Mouse (Mus musculus) embryonic facial prominence, embryonic 11.5 days (tissue): ENCODE measurements at regions not wholly inside any gene's neighbourhood (a gene's known extent, or its start where the extent isn't known, plus 50 kb on each side); places are given as distances from the start of the nearest gene placed in this dataset.
A peak's percentile ranks its signal among the peaks of the same experiment; 100 is the strongest.

Experiments used
- ATAC-seq: fragments of 200-750 bp; cut with Nextera tagmentation; replicated peaks from 2 replicates; pipeline ENCODE4 v1.8.0; 2017; ENCODE audit warnings: low read depth; ENCODE audit not compliant: insufficient number of reproducible peaks, low FRiP score, low TSS enrichment
- DNase-seq: peaks from one replicate; pipeline ENCODE4 v3.0.0-alpha.2; 2015; ENCODE audit warnings: low spot score
- H3K27ac ChIP-seq: fragments of 300-500 bp; sonication (generic); replicated peaks from 2 replicates; pipeline ENCODE4 v1.5.1; 2014; ENCODE audit warnings: mild to moderate bottlenecking, low read depth, low read length, control low read depth
- H3K27me3 ChIP-seq: fragments of 300-500 bp; sonication (generic); 2 replicates; pipeline ENCODE4 v1.6.1; 2014; ENCODE audit warnings: mild to moderate bottlenecking, low read length, moderate library complexity, mixed read lengths; ENCODE audit not compliant: control insufficient read depth, insufficient read depth
- H3K36me3 ChIP-seq: fragments of 300-500 bp; sonication (generic); replicated peaks from 2 replicates; pipeline ENCODE4 v1.6.1; 2014; ENCODE audit warnings: low read depth, mild to moderate bottlenecking, low read length, moderate library complexity, mixed read lengths; ENCODE audit not compliant: control insufficient read depth, insufficient read depth
- H3K4me1 ChIP-seq: fragments of 300-500 bp; sonication (generic); 2 replicates; pipeline ENCODE4 v1.6.1; 2014; ENCODE audit warnings: low read length, mixed read lengths; ENCODE audit not compliant: control insufficient read depth, insufficient read depth
- H3K4me2 ChIP-seq: fragments of 300-500 bp; sonication (generic); 2 replicates; pipeline ENCODE4 v1.6.1; 2014; ENCODE audit warnings: low read depth, mild to moderate bottlenecking, control low read depth, low read length, moderate library complexity
- H3K4me3 ChIP-seq: fragments of 300-500 bp; sonication (generic); 2 replicates; pipeline ENCODE4 v1.5.1; 2014; ENCODE audit warnings: low read depth, low read length, control low read depth
- H3K9ac ChIP-seq: fragments of 300-500 bp; sonication (generic); replicated peaks from 2 replicates; pipeline ENCODE4 v1.6.1; 2014; ENCODE audit warnings: mild to moderate bottlenecking, control low read depth, low read length
- H3K9me3 ChIP-seq: fragments of 300-500 bp; sonication (generic); replicated peaks from 2 replicates; pipeline ENCODE4 v1.6.1; 2016; ENCODE audit warnings: mild to moderate bottlenecking, low read length, inconsistent platforms, mixed read lengths; ENCODE audit not compliant: control insufficient read depth
- WGBS: fragments of 180-500 bp; shearing (Covaris S2); extraction: QIAGEN DNeasy Blood & Tissue Kit; methylation state at CpG from one replicate; pipeline ENCODE4 v1.1.7; 2014; 5-methylcytosine and 5-hydroxymethylcytosine counted together

- ATAC-seq (no peak), DNase-seq (no peak)
- no peak overlapping the region for H3K9ac ChIP-seq
- no peaks in the 10 kb centered on the region for H3K27me3 ChIP-seq
- no peak overlapping the region for H3K4me2 ChIP-seq
- no peaks in the 10 kb centered on the region for H3K4me1 ChIP-seq
- H3K4me3 ChIP-seq, result no peak overlapping the region
- 60% methylated on average over 11 of the region's 11 CpGs for WGBS
- no peaks in the 10 kb centered on the region for H3K36me3 ChIP-seq
- H3K27ac ChIP-seq, result no peak overlapping the region
- H3K9me3 ChIP-seq, result no peaks in the 10 kb centered on the region
Observed at GRCm38 (mm10) chr16:8117543-8118167, 307.3 kb downstream of the Tmem114 start.

GRCm38 (mm10) chr16:8111329-8112116, 313.4 kb downstream of the Tmem114 start:
- Histone ChIP-seq H3K27me3 (no peaks in the 10 kb centered on the region), H3K9ac (no peak overlapping the region), H3K4me1 (no peaks in the 10 kb centered on the region), H3K36me3 (no peaks in the 10 kb centered on the region), H3K4me2 (no peak overlapping the region), H3K9me3 (no peaks in the 10 kb centered on the region), H3K4me3 (no peak overlapping the region), H3K27ac (no peak overlapping the region)
- ATAC-seq (no peak), DNase-seq (no peak)
- WGBS, result 53% methylated on average over 9 of the region's 9 CpGs

GRCm38 (mm10) chr16:8108141-8109122, 316.5 kb downstream of the Tmem114 start:
- Histone ChIP-seq H3K4me3 (no peak overlapping the region), H3K36me3 (no peaks in the 10 kb centered on the region), H3K27ac (no peak overlapping the region), H3K9me3 (no peaks in the 10 kb centered on the region), H3K4me2 (no peak overlapping the region), H3K27me3 (no peaks in the 10 kb centered on the region), H3K9ac (no peak overlapping the region), H3K4me1 (no peaks in the 10 kb centered on the region)
- 58% methylated on average over 19 of the region's 19 CpGs for WGBS
- no peak for ATAC-seq
- DNase-seq, result no peak

GRCm38 (mm10) chr16:8079024-8079423, 345.9 kb downstream of the Tmem114 start:
- WGBS, result 91% methylated on average over 2 of the region's 2 CpGs
- no peak overlapping the region for H3K9ac ChIP-seq
- H3K9me3 ChIP-seq, result no peaks in the 10 kb centered on the region
- no peak overlapping the region for H3K27ac ChIP-seq
- DNase-seq (no peak), ATAC-seq (no peak)
- no peak overlapping the region for H3K4me3 ChIP-seq
- no peaks in the 10 kb centered on the region for H3K4me1 ChIP-seq
- no peaks in the 10 kb centered on the region for H3K36me3 ChIP-seq
- no peak overlapping the region for H3K4me2 ChIP-seq
- no peaks in the 10 kb centered on the region for H3K27me3 ChIP-seq

GRCm38 (mm10) chr16:8078461-8078860, 346.5 kb downstream of the Tmem114 start:
- Histone ChIP-seq H3K9me3 (no peaks in the 10 kb centered on the region), H3K4me1 (no peaks in the 10 kb centered on the region), H3K27me3 (no peaks in the 10 kb centered on the region), H3K36me3 (no peaks in the 10 kb centered on the region), H3K4me2 (no peak overlapping the region), H3K9ac (no peak overlapping the region), H3K27ac (no peak overlapping the region), H3K4me3 (no peak overlapping the region)
- DNase-seq (peak; percentile 66), ATAC-seq (no peak)
- WGBS, result 56% methylated on average over 3 of the region's 3 CpGs

GRCm38 (mm10) chr16:8074729-8075128, 350.2 kb downstream of the Tmem114 start:
- DNase-seq, result no peak
- WGBS, result 81% methylated on average over 4 of the region's 4 CpGs
- no peak overlapping the region for H3K4me3 ChIP-seq
- H3K9me3 ChIP-seq, result no peaks in the 10 kb centered on the region
- H3K9ac ChIP-seq, result no peak overlapping the region
- no peak for ATAC-seq
- H3K27me3 ChIP-seq, result no peaks in the 10 kb centered on the region
- no peaks in the 10 kb centered on the region for H3K36me3 ChIP-seq
- no peaks in the 10 kb centered on the region for H3K4me1 ChIP-seq
- H3K4me2 ChIP-seq, result no peak overlapping the region
- no peak overlapping the region for H3K27ac ChIP-seq

- 46% methylated on average over 5 of the region's 5 CpGs for WGBS
- ATAC-seq, result no peak
Observed at GRCm38 (mm10) chr16:8053936-8054335, 371.0 kb downstream of the Tmem114 start.

More at GRCm38 (mm10) chr16:8053936-8054335, 371.0 kb downstream of the Tmem114 start:
- Histone ChIP-seq H3K36me3 (no peaks in the 10 kb centered on the region), H3K9ac (no peak overlapping the region), H3K27me3 (no peaks in the 10 kb centered on the region), H3K4me1 (no peaks in the 10 kb centered on the region), H3K4me3 (no peak overlapping the region), H3K9me3 (no peaks in the 10 kb centered on the region), H3K27ac (no peak overlapping the region), H3K4me2 (no peak overlapping the region)
- no peak for DNase-seq
